ENCODE assay signal across 28 mouse cellular contexts in genomic region chr1:135505499-135505898, GRCm38 (mm10).
DNase-seq lines count a peak whose midpoint lies in the region; ATAC-seq and TF ChIP-seq lines count a peak whose summit lies in the region.
"Had no signal": no experiment of that assay in that cellular context is flagged by ENCODE, and none has a peak within 500 bp of the region (broad histone marks: within the 10 kb centered on the region; RNA-seq: fewer than 3 reads in every experiment).

No protein-coding gene starts in this region.

- H3K9ac ChIP-seq in hindbrain, embryonic 13.5 days: no peak overlapping the region
- H3K9ac ChIP-seq in hindbrain, embryonic 11.5 days (ENCODE audit: low read depth, low read length): no peak overlapping the region
- no peak overlapping the region for H3K9ac ChIP-seq in lung, embryonic 15.5 days
- no peak overlapping the region for H3K9ac ChIP-seq in lung, postnatal 0 days (replicated peaks; ENCODE audit: low read depth)
- H3K9ac ChIP-seq in midbrain, embryonic 13.5 days (replicated peaks): no peak overlapping the region
- H3K9ac ChIP-seq: embryonic facial prominence, embryonic 13.5 days; forebrain, embryonic 12.5 days; forebrain, embryonic 15.5 days; heart, embryonic 15.5 days; hindbrain, embryonic 12.5 days had no signal

- DNase-seq in hindbrain, embryonic 11.5 days (ENCODE audit: low spot score): no peak
- DNase-seq in lung, postnatal 14 days: no peak
- peak; percentile 76 for DNase-seq in lung, postnatal 0 days (ENCODE audit: low spot score)
- peak; percentile 36 for DNase-seq in lung, postnatal 25 days (ENCODE audit: low spot score)
- no peak for DNase-seq in liver
- DNase-seq: adrenal gland, adult 8-10 months; adrenal gland, postnatal 25 days; cerebellum, adult 11-12 months; cerebellum, adult 8-10 months; cerebellum, postnatal 10 days; cerebellum, postnatal 36 days; embryo, embryonic 11 days; gastrocnemius, postnatal 25 days; heart, postnatal 10 days; heart, postnatal 4 days had no signal

- H3K27me3 ChIP-seq in hindbrain, embryonic 13.5 days: no peaks in the 10 kb centered on the region
- peaks cover 11% of the 10 kb centered on the region for H3K27me3 ChIP-seq in hindbrain, embryonic 11.5 days (ENCODE audit: control insufficient read depth, insufficient read depth, low read length)
- H3K27me3 ChIP-seq in lung, embryonic 15.5 days: no peaks in the 10 kb centered on the region
- no peaks in the 10 kb centered on the region for H3K27me3 ChIP-seq in lung, postnatal 0 days (replicated peaks; ENCODE audit: insufficient read depth, low read length)
- H3K27me3 ChIP-seq in midbrain, embryonic 13.5 days: peaks cover 13% of the 10 kb centered on the region
- H3K27me3 ChIP-seq: embryonic facial prominence, embryonic 13.5 days; forebrain, embryonic 15.5 days; heart, embryonic 15.5 days had no signal

- H3K9me3 ChIP-seq in hindbrain, embryonic 13.5 days: no peaks in the 10 kb centered on the region
- no peaks in the 10 kb centered on the region for H3K9me3 ChIP-seq in hindbrain, embryonic 11.5 days (ENCODE audit: control insufficient read depth, low read length)
- H3K9me3 ChIP-seq in lung, embryonic 15.5 days: no peaks in the 10 kb centered on the region
- H3K9me3 ChIP-seq in lung, postnatal 0 days (ENCODE audit: low read length): no peaks in the 10 kb centered on the region
- H3K9me3 ChIP-seq in midbrain, embryonic 13.5 days: no peaks in the 10 kb centered on the region
- H3K9me3 ChIP-seq: embryonic facial prominence, embryonic 10.5 days; embryonic facial prominence, embryonic 13.5 days; forebrain, embryonic 12.5 days; forebrain, embryonic 15.5 days; heart, embryonic 15.5 days; hindbrain, embryonic 12.5 days had no signal

- H3K36me3 ChIP-seq in hindbrain, embryonic 13.5 days: 0 out of 2 replicates have a peak, but pooled peaks cover 5% of the 10 kb centered on the region
- no peaks in the 10 kb centered on the region for H3K36me3 ChIP-seq in hindbrain, embryonic 11.5 days (ENCODE audit: control insufficient read depth, insufficient read depth, low read length)
- H3K36me3 ChIP-seq in lung, embryonic 15.5 days: no peaks in the 10 kb centered on the region
- H3K36me3 ChIP-seq in lung, postnatal 0 days (ENCODE audit: insufficient read depth, low read length): no peaks in the 10 kb centered on the region
- H3K36me3 ChIP-seq in midbrain, embryonic 13.5 days: no peaks in the 10 kb centered on the region
- H3K36me3 ChIP-seq: embryonic facial prominence, embryonic 13.5 days; forebrain, embryonic 12.5 days; forebrain, embryonic 15.5 days; heart, embryonic 15.5 days; hindbrain, embryonic 12.5 days had no signal

- no peak for ATAC-seq in hindbrain, embryonic 13.5 days (ENCODE audit: low FRiP score)
- ATAC-seq in hindbrain, embryonic 11.5 days (ENCODE audit: low FRiP score): no peak
- ATAC-seq in lung, embryonic 15.5 days (ENCODE audit: borderline replicate concordance, extremely low read depth, low FRiP score, low TSS enrichment): peak; percentile 76; the same call in 1 of the 2 replicates
- ATAC-seq in lung, postnatal 0 days: peak; percentile 67
- ATAC-seq in midbrain, embryonic 13.5 days: no peak
- ATAC-seq: CD4-positive, CD25-positive, alpha-beta regulatory T cell, adult 4 months; forebrain, embryonic 15.5 days; hindbrain, embryonic 16.5 days had no signal

- TF ChIP-seq EP300 in lung, postnatal 0 days (IDR thresholded peaks at IDR 0.05): peak; percentile 62

- no peak overlapping the region for H3K4me2 ChIP-seq in hindbrain, embryonic 13.5 days
- no peak overlapping the region for H3K4me2 ChIP-seq in hindbrain, embryonic 11.5 days (replicated peaks; ENCODE audit: low read depth, low read length)
- no peak overlapping the region for H3K4me2 ChIP-seq in lung, embryonic 15.5 days
- no peak overlapping the region for H3K4me2 ChIP-seq in lung, postnatal 0 days (replicated peaks; ENCODE audit: low read depth, low read length)
- no peak overlapping the region for H3K4me2 ChIP-seq in midbrain, embryonic 13.5 days (replicated peaks)
- H3K4me2 ChIP-seq: embryonic facial prominence, embryonic 13.5 days; forebrain, embryonic 12.5 days; forebrain, embryonic 15.5 days; heart, embryonic 11.5 days; heart, embryonic 15.5 days; hindbrain, embryonic 12.5 days had no signal

- H3K4me3 ChIP-seq in hindbrain, embryonic 13.5 days: no peak overlapping the region
- H3K4me3 ChIP-seq in hindbrain, embryonic 11.5 days (ENCODE audit: low read depth, low read length): no peak overlapping the region
- no peak overlapping the region for H3K4me3 ChIP-seq in lung, embryonic 15.5 days
- no peak overlapping the region for H3K4me3 ChIP-seq in lung, postnatal 0 days (ENCODE audit: low read depth, low read length)
- no peak overlapping the region for H3K4me3 ChIP-seq in midbrain, embryonic 13.5 days (replicated peaks)
- H3K4me3 ChIP-seq: embryonic facial prominence, embryonic 10.5 days; embryonic facial prominence, embryonic 13.5 days; erythroblast, embryonic 14.5 days; forebrain, embryonic 12.5 days; forebrain, embryonic 15.5 days; heart, embryonic 15.5 days; hindbrain, embryonic 12.5 days had no signal

- H3K4me1 ChIP-seq in hindbrain, embryonic 13.5 days (replicated peaks): peaks cover 61% of the 10 kb centered on the region
- peaks cover 4% of the 10 kb centered on the region for H3K4me1 ChIP-seq in hindbrain, embryonic 11.5 days (replicated peaks; ENCODE audit: control insufficient read depth, insufficient read depth, low read length)
- peaks cover 71% of the 10 kb centered on the region for H3K4me1 ChIP-seq in lung, embryonic 15.5 days
- no peaks in the 10 kb centered on the region; the same call in 1 of the 2 replicates for H3K4me1 ChIP-seq in lung, postnatal 0 days (ENCODE audit: insufficient read depth, low read depth, low read length)
- H3K4me1 ChIP-seq in midbrain, embryonic 13.5 days (replicated peaks): peaks cover 52% of the 10 kb centered on the region

- H3K27ac ChIP-seq in hindbrain, embryonic 13.5 days: peak overlapping the region; percentile 45; the same call in 1 of the 2 replicates
- no peak overlapping the region for H3K27ac ChIP-seq in hindbrain, embryonic 11.5 days (ENCODE audit: low read depth, low read length)
- 0 out of 2 replicates have a peak overlapping the region, but pooled peaks have one; percentile 34 for H3K27ac ChIP-seq in lung, embryonic 15.5 days
- H3K27ac ChIP-seq in lung, postnatal 0 days (ENCODE audit: low read length): no peak overlapping the region
- no peak overlapping the region for H3K27ac ChIP-seq in midbrain, embryonic 13.5 days
- H3K27ac ChIP-seq: embryonic facial prominence, embryonic 10.5 days; embryonic facial prominence, embryonic 13.5 days; forebrain, embryonic 12.5 days; forebrain, embryonic 15.5 days; hindbrain, embryonic 12.5 days had no signal

- no peak for TF ChIP-seq CTCF in lung, postnatal 0 days (IDR thresholded peaks at IDR 0.05)

- 47% methylated on average over 7 of the region's 7 CpGs for WGBS in hindbrain, embryonic 13.5 days
- 71% methylated on average over 7 of the region's 7 CpGs for WGBS in hindbrain, embryonic 11.5 days
- WGBS in lung, embryonic 15.5 days: 36% methylated on average over 7 of the region's 7 CpGs
- WGBS in lung, postnatal 0 days: 54% methylated on average over 7 of the region's 7 CpGs
- 72% methylated on average over 7 of the region's 7 CpGs for whole genome bisulfite sequencing in midbrain, embryonic 13.5 days

Comparison
In these comparisons a context has a peak if more than half of its experiments do, and no peak if none do; other contexts are left out.
1. H3K27ac ChIP-seq: peak in hindbrain, embryonic 13.5 days (single experiment) and lung, embryonic 15.5 days (single experiment); none in hindbrain, embryonic 11.5 days (single experiment), lung, postnatal 0 days (single experiment) and midbrain, embryonic 13.5 days (single experiment).
2. DNase-seq: peak in lung, postnatal 0 days (single experiment) and lung, postnatal 25 days (single experiment); none in hindbrain, embryonic 11.5 days (single experiment), lung, postnatal 14 days (single experiment) and liver (single experiment).
3. ATAC-seq: peak in lung, embryonic 15.5 days (single experiment) and lung, postnatal 0 days (single experiment); none in hindbrain, embryonic 13.5 days (single experiment), hindbrain, embryonic 11.5 days (single experiment) and midbrain, embryonic 13.5 days (single experiment).